Mouse (Mus musculus) frontal cortex, postnatal 10 days (tissue): Measurements from ENCODE around the gene Amotl2.
A peak's percentile ranks its signal among the peaks of the same experiment; 100 is the strongest.

Experiments used
- DNase-seq, 2 experiments: peaks; one replicate each; pipeline ENCODE4 v3.0.0; 2022; ENCODE audit warnings: low spot score in 2 of 2, mixed read lengths in 1 of 2

Gene Amotl2

DNA sequence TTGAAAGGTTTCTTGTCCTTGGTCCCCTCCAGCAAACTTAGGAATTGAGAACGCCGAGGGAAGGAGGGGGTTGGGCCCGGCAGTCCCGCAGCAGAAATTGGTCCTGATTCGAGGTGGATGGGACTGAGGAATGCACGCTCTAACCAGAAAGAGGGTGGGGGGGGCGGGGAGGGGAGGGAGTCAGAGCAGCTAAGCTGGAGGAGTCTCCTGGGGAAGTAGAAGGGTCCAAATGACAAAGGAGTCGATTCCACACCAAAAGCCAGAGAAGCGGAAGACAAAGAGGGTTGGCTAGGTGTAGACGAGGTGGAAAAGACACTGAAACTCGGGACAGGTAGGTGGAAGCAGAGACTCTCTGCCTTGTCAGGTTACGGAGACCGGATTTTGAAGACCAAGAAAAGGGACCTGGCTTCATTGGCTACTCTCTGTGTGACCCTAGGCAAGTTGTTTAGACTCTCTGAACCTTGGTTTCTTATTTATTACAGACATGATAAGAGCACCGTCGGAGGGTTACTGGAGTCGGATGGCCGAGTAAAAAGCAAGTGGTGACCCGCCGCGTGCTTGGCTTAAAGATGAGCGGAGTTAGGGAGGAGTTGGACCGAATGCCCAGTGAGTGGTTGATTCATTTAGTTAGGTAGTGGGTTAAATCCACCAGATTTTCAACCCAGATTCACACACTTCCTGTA lies at the start of gene Amotl2:
Amotl2 (plus strand) TSS at position 192 of the 683 bp plus-strand sequence.
- DNase-seq: no peak

DNA sequence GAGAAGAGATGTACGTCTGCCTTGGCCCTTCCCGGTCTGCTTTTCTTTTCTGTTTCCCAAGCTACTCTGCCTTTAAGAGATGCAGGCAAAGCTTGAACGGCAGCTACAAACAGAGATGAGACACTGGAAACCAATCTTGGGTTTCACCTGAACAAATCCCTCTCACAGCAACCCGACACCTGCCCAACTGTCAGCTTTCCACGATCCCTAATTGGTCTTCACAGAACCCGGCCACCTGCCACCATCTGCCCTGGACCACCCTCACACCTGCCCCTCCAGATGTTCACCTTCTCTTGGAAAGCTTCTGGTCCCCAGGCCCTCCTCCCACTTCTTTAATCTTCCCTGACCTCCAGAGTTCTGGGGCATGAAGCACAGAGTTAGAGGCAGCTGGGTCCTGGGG lies 48.4 kb upstream of the Amotl2 start:
- DNase-seq: no peak

DNA sequence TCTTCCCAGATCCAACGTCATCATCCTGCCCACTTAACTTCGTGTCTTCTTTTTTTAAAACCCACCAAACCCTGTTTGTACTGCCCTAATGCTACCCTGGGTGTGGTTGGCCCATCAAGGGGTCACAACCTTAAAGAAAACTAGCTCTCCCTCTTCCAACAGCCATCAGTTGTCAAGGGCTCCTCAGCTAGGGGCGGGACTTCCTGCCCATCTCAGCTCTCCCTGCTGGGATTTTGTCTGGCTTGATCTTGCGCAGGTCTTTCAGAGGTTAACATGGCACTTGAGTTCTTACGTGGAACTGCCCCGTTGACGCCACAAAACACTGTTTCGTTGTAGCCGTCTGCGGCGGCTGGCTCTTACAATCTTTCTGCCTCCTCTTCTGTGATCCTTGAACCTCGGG lies 47.6 kb upstream of the Amotl2 start:
- DNase-seq: no peak

DNA sequence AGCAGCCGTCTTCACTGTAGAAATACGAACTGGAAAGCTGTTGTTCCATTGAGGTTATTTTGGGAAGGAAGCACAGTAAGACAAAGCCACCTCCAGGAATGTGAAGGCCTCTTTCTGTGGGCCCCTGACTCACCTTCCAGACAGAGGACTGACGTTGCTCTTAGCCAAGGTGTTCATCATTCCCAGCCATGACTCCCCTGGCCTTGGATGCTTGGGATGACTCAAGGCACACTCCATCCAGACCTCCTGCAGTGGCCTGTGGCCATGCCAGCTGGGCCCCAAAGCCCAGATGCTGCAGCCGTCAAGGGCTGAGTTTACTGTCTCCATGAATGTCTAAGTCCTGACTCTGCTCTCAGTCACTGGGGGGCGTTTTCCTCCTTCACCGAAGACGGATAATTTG lies 43.1 kb upstream of the Amotl2 start:
- DNase-seq: no peak

DNA sequence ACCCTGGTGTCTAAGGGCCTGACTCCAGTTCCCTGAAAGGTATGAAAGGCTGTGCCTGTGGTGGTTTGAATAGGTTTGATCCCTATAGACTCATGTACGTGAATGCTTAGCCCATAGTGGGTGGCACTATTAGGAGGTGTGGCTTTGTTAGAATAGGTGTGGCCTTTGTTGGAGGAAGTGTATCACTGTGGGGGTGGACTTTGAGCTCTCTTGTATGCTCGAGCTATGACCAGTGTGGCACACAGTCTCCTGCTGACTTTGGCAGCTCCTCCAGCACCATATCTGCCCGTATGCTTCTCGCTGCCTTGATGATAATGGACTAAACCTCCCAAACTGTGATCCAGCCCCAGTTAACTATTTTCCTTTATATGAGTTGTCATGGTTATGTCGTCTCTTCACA lies 40.5 kb upstream of the Amotl2 start:
- no peak for DNase-seq

DNA sequence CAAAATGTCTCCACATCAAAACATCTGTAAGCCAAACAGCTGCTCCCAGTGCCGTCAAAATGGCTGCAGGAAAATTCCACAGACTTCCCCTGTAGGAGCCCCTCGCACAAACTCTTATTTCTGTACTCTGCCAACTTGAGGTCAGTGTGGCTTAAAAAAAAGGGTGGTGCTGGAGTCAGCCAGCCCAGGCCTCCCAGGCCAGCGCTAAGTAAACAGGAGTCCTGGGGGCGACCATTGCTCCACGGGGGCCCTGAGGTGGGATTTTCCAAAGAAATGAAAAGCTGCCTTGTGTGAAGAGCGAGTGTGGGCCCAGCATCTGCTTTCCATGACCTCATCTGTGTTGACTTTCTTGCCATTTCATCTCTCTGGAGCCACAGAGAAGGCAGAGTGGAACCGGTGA lies 35.0 kb upstream of the Amotl2 start:
- DNase-seq: no peak

DNA sequence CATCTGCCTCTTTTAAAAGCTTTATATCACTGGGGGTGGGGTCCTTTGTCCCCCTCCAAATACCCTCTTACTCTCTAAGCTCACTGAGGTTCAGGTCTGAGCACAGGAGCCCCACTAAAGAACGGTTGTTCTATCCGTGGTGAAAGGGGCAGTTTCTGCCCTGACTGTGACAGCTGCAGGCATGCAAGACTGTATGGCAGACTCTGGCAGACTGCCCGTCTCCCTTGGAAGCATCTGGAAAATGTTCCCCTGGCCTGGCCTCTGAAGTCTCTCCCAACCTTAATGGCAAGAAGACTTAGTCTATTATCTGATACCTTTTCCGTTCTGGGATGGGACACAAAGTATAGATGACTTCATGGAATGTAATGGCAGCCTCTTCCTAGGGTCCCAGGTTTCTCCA lies 28.5 kb upstream of the Amotl2 start:
- DNase-seq: peak in 1 of 2 experiments; percentile 28

DNA sequence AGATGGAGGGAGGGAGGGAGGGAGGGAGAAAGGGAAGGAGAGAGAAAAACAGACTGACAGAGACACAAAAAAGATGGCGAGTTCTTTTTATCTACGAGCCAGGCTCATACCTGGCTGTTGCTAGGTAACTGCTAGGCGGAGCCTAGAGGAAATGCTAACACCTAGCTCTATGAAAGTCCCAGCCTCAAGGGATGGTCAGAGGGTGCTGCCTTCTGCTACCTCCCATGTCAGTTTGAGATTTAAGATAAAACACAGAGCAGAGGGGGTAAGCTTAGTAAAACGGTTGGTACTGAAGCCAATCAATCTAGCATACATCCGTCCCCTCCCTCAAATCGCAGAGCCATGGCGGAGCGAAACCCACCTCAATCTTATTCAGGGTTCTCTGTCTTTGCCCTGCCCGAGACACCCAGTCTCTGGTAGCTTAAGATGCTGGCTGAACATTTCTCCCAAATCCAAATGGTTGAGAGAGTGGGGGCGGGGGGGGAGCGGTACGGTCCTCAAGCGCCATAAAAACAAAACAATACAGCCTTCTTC lies 27.0 kb upstream of the Amotl2 start:
- no peak for DNase-seq

DNA sequence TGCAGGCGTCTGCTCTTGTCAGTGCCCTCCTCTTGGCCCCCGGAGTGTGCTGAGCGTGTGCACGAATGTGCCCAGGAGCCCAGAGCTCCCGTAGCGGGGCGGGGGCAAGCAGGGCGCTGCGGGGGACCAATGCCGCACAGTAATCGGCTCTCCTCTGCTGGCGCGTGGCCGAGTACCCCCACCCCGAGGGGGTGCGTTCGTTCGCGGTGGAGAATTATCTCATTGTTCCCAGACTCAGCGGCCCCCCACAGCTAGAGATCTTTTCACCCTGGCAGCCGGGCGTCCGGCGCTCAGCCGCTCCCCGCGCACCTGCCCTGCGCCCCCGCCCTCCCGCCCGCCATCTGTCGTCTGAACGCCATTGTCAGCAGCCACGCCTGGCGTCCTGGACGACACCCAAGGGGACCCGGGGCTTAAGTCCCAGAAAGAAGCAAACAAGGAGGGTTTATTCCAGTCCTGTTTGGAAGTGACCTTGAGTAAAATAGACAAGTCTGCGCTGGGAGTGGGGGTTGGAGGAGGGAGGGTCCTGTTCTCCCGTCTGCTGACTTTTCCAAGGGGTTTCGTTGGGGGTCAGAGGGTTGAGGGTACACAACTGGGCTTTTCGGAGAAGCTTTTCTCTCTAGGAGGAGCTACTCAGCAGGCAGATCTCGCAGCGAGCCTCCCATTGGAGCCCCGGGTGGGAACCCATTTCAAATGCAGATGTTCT lies 26.4 kb upstream of the Amotl2 start:
- DNase-seq: peak; percentile 63 to 65

DNA sequence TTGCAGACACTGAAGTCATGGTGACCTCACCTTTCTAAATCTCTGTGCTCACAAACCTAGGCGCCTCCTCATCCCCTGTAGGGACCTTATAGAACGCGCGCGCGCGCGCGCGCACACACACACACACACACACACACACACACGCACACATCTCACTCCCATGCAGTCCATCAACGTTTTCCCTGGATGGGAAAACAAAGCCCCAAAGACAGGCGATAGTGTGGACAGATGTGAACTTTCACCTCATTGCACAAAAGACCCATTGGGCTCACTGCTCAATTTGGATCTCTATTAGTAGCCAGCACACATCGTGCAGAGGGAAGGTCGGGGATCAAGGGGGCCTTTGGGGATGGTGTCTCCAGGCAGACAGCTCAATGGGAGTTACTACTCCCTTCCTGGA lies 25.6 kb upstream of the Amotl2 start:
- no peak for DNase-seq

DNA sequence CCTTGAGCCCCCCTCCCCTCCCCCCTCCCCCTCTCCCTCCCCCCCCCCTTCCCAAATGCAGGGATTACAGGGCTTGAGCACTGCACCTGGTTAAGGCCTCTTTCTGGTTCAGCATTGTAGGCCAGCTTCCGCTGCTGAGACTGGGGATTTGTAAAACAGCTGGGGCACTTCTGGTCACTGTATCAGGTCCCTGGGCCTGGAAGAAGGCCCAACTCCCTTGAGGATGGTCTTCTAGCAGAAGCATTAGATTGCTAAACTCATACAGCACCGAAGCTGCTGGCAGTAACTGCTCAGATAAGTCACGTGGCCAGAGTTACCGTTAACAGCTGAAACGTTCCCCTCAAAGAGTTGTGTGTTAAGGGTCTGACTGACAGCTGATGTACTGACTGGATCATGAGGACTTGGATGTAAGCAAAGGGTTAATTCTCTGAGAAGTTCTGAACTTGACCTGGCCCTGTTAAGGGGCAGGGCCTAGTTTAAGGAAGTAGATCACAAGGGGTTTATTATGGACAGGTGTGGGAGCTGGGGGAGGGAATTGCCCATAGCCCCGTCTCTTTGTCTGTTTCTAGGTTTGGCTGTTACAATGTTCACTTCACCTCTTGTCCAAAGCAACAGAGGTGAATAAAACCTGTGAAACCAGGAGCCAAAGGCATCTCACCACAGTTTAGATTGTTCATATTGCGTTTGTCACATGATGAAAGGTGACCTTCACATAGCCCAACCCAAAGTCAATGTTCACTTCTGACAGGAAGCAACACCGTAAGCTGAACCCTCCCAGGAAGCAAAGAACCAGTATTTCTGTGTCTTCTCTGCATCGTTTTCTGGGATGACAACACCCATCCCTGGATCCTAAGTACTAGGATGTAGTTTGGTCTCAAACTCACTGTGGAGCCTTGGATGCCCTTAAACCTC lies 23.7 kb upstream of the Amotl2 start:
- no peak for DNase-seq

DNA sequence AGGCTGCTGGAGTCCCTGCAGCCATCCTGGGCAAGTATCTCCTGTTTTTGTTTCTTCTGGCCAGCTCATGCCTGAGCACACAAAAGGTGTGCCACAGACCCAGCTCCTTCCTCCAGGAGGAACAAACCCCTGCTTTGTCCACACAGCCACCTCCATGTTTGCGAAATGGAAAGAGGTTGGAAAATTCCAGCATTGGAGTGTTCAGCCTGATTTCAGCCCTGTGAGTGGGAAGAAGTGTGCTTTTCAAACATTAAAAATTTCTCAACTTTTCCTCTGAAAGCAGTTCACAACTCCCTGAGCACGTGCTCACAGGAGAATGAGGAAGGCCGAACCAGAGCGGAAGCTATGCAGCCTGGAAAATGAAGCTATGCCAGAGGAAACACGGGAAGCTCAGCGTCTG lies 15.4 kb upstream of the Amotl2 start:
- DNase-seq: no peak

DNA sequence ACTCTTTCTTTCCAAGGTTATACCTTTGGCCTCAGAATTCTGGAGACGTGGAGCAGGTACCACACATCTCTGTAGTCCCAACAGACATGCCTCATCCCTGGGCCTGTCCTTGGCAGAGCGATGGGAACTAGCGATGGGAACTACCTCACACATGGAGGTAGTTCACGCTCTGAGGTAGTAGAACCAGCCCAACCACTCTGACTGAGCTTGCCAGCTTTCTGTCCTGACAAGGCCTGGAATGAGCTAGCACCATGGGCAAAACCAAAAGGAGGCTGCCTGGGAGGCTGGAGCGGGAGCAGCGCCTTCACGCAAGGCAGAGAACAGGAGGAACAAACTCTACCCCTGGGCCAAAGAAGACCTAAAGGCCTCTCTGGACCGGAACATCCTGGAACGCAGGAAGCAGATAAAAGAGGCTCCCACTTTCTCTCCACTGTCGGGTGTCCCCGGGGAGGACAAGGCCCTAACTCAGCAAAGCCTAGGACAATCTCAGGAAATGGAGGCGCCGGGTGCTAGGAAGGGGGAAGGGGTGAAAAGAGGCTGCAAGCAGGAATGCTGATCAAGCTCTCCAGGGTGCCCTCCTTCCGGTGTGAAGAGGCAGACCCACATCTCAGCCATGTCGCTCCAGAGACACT lies 6.9 kb upstream of the Amotl2 start:
- no peak for DNase-seq

DNA sequence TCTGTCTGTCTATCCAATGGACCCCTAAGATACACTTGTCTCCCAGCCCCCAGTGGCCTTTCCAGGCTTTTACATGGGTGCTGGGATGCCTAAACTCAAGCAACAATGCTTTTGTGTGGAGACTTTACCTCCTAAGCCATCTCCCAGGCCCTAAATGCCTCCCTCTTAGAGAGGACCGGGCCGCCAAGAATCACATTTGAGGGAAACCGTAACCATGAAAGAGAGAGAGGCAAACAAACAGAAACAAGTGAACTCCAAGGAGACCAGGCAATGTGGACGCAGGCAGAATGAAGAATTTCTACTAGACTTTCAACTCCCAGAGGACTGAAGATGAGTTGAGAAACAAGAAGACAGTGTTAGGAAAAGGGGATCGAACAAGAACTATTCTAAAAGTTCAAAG lies 6.0 kb upstream of the Amotl2 start:
- no peak for DNase-seq

DNA sequence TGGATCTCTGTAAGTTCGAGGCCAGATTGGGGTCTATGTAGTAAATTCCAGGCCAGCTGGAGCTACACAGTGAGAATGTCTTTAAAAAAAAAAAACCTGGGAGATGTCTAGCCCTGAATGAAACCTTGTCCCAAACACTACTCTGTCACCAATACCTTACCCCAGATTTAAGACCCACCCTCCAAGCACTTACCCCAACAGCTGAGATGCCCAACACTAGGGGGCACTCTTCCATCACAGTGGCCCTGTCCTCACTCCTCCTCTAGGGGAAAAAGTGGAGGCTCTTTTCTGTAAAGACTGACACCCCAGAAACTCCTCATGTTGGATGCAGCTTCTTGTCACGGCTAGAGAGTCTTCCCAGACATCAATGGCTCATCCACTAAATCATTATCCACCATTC lies 2.7 kb upstream of the Amotl2 start:
- no peak for DNase-seq

DNA sequence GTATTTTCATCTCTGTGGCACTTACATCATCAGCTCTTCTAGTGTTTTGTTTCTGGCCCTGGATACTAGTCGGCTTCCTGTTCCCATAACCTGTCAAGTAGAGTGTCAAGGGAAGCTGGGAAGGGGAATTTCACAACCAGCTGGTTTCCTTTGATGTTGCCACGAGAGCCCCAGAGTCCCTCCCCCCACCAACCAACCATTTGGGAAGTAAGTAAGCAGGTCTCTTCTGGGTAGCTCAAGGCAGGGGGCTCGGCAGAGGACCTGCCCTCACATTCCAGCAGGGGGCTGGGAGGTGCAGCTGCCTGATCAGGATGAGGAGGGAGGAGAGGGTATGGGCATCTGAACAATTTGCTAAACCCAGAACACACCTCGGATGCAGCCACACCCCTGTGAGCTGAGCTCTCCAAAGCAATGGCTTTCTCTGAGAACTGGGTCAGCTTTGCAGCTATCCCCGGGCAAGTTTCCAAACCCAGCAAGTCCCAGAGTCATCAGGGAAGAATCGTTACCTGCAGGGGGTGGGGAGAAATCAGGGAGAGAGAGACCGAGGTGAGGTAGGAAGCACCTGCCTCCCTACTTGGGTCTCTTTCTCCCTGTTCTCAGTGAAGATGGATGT lies 1.5 kb upstream of the Amotl2 start:
- DNase-seq: no peak

DNA sequence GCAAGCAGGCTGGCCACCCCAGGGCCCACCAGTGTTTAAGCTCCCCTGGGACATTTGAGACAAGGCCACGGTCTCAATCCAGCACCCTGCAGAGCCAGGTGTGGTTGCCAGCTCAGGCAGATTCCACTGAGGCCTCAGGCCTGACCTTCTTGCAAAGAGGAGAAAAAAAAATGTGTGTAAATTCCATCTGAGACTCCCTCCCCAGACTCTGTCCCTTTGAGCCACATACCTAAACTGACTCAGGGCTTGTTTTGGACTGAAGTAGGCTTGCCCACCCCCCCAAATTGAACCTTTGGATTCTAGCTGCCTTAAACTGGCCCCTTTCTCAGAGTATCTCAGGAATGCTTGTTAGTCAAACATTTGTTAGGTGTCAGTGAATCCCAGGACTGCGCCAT lies 969 bp upstream of the Amotl2 start:
- DNase-seq: no peak

DNA sequence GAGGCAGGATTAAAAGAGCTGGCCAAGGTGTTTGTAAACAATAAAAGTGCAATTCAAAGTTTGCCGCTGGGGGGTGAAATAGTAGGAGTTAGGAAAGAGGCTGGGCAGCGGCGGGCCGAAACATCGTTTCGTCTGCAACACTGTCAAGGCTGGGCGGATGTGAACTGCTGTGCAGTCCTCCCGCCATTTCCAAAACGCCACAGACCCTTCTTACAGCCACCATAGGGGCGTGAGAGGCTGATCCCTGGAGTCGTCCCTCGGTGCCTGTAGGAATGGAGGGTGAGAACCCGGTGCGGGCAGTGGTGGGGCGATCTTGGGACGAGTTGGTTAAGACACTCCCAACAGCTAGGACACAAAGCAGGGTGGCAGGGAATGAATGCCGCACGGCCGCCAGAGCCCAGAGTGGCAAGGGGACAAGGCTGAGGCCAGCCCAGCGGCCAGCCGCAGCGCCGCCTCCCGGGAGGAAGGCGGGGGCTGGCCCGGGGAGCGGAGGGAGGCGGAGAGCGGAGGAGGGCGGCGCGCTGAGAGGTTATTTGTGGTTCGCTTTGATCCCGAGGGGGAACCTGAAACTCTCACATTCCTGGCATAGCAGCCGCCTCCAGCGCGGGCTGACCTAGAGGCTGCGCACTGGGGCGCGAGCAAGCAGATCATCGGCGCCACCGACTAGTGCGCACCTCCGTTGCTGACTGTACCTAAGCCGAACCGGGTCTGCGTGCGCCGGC lies 853 bp downstream of the Amotl2 start:
- peak; percentile 71 to 82 for DNase-seq

DNA sequence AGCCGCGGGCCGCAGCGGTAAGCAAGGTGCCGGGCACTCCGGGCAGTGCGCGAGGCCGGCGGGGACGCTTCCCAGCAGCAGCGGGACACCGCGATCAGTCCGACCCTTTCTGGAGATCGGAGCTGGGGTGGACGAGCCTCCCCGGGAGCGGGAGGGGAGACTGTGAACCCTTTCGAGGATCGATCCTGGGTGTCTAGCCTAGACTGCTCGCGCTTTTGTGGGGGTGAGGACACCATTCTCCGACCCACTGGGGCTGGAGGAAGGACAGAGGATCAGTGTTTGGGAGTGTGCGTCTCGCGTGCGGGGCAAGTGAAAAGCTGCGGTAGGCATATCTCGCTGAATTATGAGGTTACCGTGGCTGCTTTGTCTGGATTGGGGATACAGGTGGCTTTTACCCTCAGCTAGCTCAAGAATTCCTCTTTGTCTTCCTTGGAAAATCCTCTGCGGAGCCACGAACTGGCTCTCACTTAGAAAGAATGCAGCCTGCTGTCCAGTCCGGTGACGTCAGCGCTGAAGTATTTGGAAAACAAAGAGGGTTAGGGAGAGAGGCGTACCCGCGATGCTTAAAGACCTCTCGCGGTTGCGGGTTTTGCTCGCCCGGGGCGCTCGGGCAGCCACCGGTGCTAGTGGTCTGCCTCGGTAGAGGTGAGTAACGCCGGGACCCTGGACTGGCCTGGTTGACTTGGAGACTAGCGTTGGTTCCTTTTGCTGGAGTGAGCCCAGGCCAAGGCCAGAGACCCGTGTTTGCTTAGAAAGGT lies 1.6 kb downstream of the Amotl2 start:
- peak; percentile 45 to 70 for DNase-seq

DNA sequence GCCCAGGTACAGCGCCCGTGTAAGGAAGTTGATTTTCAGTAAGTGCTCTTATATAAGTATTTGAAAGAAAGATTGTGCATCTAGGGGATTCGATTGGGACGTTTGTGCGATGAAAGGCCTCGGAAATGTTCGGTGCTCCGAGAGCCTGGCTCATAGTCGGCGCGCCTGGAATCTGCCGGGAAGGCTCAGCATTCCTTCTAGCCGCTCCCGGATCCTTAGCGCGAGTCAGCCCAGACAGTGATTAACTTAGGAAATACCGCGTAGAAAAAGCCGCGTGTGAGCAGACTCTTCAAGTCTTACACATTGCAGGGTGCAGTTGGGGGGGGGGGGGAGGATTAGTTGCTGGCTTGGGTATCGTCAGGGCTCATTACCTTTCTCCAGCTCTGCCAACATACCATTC lies 2.2 kb downstream of the Amotl2 start:
- DNase-seq: no peak
